Mouse (Mus musculus) heart, postnatal 14 days (tissue): ENCODE results near the gene Scrn1. TPM values are rescaled to one million over a fixed set of nuclear protein-coding genes. Genes with fewer than 3 reads are reported as not detected.
A peak's percentile ranks its signal among the peaks of the same experiment; 100 is the strongest.

Experiments
- DNase-seq, 2 experiments: peaks; one replicate each; pipeline ENCODE4 v3.0.0; 2021 to 2022
- intact Hi-C: fragments of 180-260 bp; cut with DNase I; formaldehyde crosslinking; loops from one replicate; pipeline ENCODE4 v1.15.1; 2025
- long read RNA-seq, 2 experiments: library from polyadenylated mRNA; stranded (forward); transcript quantifications; one replicate each; pipeline ENCODE4 v2.0.0; 2021
- total RNA-seq, 2 experiments: library from RNA; stranded (reverse); gene quantifications; 2 replicates each; pipeline ENCODE4 v1.2.3; 2021

Scrn1 gene
- total RNA-seq, result 10 to 100 TPM in 1 of 2 experiments, 1 to 10 TPM in 1; 9.7 to 12.8 TPM
- long read RNA-seq, experiment 1, full-length matches to known transcripts, result 10 of 14 reads
- long read RNA-seq, experiment 1, partial matches to known transcripts, result 0 of 14 reads
- long read RNA-seq, experiment 1, other reads (novel, unspliced or antisense), result 4 of 14 reads
- long read RNA-seq, experiment 2, full-length matches to known transcripts, result 8 of 13 reads
- long read RNA-seq, experiment 2, partial matches to known transcripts, result 0 of 13 reads
- long read RNA-seq, experiment 2, other reads (novel, unspliced or antisense), result 5 of 13 reads

DNA sequence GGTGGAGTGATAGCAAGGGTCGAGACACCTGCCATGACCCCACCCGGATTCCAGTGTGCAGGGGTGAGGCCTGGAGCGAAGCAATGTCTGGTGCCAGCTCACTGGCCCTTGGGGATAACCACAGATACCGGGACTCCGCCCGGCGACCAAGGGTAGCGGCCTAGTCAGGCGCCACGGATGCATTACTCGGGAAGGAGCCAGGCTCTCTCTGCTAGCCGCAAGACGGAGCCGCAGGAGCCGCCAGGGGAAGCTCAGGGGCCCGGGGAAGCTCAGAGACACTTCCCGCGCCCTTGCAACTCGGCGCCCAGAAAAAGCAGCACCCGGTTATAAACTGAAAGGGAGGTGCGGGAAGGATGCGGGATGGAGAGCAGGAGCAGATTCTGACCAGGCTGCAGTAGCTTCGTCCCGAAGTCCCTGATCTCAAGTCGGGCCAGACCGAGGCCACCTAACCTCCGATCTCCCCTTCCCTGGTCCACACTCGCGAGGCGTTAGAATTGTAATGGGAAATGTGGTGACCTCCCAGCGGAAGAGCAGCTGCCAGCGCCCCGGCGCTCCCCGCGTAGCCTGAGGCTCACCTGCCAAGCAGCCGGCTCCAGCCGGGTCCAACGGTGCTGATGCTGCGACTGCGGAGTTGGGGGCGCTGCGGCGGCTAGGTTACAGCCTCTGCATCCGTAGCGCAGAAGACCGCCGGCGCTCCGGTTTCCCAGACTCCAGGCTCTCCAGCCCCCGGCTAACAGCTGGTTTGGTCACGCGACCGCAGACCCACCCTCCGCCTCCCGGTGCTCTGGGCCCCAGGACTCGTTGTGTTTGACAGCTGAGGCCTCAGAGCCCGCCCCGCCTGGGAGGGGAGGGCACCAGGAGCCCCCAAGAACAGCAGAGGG lies at the start of gene Scrn1:
Gene Scrn1 (minus strand): TSS at position 825 of the 881 bp plus-strand sequence.
- intact Hi-C loops, result no loop called here
- peak; percentile 73 to 75 for DNase-seq

DNA sequence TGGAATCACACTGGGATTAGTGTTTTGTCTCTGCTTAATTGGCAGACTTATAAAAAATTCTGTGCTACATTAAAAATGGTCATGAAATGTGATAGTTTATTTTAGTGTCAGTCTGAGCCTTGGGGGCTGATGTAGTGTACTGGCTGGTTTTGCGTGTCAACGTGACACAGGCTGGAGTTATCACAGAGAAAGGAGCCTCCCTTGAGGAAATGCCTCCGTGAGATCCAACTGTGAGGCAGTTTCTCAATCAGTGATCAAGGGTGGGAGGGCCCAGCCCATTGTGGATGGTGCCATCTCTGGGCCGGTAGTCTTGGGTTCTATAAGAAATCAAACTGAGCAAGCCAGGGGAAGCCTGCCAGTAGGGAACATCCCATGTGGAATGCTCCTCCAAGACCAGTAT lies 40.0 kb upstream of the Scrn1 start:
- intact Hi-C loops, result no loop called here
- no peak for DNase-seq

DNA sequence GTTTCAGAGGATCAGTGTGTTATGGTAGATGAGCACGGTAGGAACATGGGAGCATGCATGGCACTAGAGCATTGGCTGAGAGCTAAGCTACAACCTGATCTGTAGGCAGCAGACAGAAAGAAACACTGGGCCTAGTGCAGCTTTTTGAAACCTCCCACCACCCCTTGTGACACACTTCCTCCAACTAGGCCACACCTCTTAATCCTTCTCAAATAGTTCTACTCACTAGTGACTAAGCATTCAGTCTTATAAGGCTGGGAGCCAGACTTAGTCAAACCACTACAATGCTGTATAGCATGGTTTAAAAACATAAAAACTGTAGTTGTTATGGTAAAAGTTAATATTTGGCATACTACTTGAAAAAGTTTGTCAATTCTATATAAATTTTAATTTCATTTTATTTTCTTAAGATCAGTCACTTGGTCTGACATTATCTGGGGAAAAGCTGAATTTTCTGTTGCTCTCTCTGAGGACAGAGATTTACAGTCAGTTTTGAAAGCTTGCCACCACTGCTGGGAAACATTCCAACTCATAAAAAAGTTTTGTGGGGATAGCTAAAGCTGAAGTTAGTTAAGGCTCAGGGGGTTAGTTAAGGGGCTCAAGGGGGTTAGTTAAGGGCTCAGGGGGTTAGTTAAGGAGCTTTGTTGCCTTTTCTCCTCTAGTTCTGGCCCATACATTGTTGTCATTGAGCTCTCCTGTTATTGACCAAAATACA lies 37.9 kb upstream of the Scrn1 start:
- peak; percentile 21 to 48 for DNase-seq
- intact Hi-C loops, result no loop called here

DNA sequence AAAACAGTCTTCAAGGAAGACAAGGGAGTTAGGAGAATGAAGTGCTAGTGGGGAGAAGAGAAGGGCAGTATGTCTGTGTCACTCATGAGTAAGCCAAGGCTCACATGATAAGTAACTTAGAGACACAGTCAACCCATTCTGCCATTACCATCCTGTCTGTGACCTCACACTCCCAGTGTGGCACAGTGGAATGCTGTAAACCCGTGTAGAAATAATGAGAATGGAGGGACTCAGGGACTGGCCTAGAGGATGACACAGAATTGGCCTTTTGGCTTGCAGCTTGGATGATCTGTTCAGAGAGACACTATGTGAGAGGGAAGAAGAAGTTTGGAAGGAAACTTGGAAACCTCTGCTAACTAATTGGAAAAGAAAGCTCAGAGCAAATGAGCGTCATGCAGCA lies 36.6 kb upstream of the Scrn1 start:
- intact Hi-C loops, result no loop called here
- no peak for DNase-seq

GRCm38 (mm10) chr6:54600681-54601347 lies 34.5 kb upstream of the Scrn1 start:
- DNase-seq, result no peak
- intact Hi-C loops, result no loop called here

DNA sequence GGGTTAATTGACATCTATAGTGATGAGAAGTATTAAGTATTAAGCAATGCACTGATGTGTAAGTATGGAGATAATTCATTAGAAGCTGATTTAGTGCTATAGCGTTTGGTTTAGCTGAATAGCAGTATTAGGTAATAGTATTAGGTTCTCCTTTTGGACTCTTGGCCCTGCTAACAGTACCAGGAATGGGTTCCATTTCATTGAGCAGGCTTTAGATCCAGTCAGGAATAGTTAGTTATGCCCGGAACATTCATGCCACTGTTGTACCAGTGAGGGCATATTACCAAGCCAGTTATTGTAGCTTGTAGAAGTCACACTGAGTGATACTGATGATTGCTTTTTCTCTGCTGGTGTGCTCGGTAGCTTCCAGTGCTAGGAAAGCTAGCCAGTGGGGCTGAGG lies 31.4 kb upstream of the Scrn1 start:
- intact Hi-C loops, result loop anchor here (5.0 to 10.0 kb wide), 2 partner anchors 220 to 397 kb away; partner anchors contain the start of genes Ggct and Znrf2
- DNase-seq, result no peak

DNA sequence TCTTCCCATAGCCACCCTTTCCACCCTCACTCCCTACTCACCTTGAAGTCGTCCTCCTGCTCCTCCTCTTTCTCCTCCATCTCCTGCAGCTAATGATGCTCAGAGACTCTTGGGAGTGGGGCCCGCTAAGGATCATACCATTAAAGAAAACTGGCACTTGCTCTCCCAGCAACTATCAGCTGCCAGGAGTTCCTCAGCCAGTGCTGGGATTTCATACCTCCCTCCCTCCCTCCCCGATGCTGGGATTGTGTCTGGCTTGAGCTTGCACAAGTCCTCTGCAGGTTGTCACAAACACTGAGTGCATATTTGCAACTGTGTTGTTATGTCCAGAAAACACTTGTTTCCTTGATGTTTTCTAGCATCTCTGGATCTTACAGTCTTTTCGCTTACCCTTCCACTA lies 30.9 kb upstream of the Scrn1 start, which contains the start of gene Fkbp14:
Gene Fkbp14 (minus strand): TSS at position 101 of the 400 bp plus-strand sequence.
- no peak for DNase-seq
- intact Hi-C loops, result loop anchor here (5.0 to 10.0 kb wide), 2 partner anchors 220 to 398 kb away; partner anchors contain the start of genes Ggct and Znrf2

DNA sequence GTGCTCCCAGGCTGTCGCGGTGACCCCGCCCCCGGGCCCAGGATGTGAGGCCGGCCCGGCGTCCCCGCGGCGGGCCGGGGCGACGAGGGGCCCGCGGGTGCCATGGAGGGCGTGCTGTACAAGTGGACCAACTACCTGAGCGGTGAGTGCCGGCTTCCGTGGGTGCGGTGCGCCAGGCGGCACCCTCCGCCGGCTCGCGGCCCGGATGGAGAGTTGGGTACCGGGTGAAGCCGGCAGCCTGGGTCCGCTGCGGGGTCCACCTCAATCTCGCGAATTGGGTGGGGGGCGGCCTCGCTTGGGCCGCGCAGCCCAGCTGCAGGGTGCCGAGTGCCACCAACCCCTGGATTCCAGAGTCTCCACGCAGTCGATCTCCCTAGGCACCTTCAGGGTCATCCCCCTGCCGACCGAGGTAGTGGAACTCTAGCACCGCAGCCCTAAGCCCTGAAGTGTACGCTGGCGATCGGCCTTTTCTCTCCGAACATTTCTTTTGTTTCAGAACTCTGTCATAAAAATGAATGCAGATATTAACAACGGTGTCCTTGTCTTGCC lies 29.1 kb upstream of the Scrn1 start:
- DNase-seq, result no peak
- intact Hi-C loops, result loop anchor here (2.0 to 10.0 kb wide), 3 partner anchors 89 to 399 kb away; partner anchors contain the start of genes Ggct and Znrf2

DNA sequence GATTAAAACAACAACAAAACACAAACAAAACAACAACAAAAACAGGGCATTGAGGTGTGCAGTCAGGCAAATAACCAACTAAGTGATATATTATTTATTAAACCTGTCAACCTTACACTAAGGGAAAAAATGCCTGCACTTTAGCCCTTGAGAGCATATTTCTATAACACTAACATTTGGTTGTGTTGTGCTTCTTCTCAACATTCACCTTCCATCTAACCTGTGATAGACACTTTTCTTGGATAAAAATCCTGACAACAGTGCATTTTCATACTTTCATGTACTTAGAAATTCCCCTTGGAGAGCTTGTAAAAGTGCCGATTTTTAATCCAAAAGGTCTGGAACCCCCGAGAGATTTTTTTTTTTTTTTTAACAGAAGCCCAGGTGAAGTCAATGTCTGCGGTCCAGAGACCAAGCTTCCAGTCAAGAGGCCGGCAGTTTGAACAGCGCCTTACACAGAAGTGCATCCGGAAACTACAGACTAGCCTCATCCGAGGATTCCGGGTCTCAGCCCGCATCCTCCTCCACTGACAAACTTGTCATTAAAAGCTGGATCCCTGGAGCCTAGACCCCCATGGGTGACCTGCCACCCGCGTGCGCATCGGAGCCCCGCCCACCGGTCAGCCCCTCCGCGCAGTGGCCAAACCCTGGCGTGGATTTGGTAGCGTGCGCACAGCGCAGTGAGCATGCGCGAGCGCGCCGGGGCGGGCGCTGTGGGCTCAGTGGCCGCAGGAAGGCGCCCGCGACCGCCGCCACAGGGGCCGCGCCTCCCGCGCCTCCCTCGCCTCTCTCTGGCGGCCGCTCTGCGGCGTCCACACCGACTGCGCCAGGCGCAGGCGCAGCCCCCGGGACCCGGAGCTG lies 28.4 kb upstream of the Scrn1 start, which contains the start of gene Plekha8:
Gene Plekha8 (plus strand): TSS at position 643 of the 861 bp plus-strand sequence.
- intact Hi-C loops, result loop anchor here (2.0 to 10.0 kb wide), 3 partner anchors 90 to 400 kb away; partner anchors contain the start of genes Ggct and Znrf2
- peak; percentile 97 for DNase-seq

GRCm38 (mm10) chr6:54593766-54594468 lies 27.6 kb upstream of the Scrn1 start:
- intact Hi-C loops, result loop anchor here (2.0 to 10.0 kb wide), 2 partner anchors 91 to 401 kb away; partner anchors contain the start of gene Ggct
- DNase-seq, result no peak

GRCm38 (mm10) chr6:54592938-54593535 lies 26.7 kb upstream of the Scrn1 start:
- peak; percentile 92 to 94 for DNase-seq
- intact Hi-C loops, result loop anchor here (10.0 kb wide), 1 partner anchor 402 kb away; the partner anchor contains the start of gene Ggct

GRCm38 (mm10) chr6:54591778-54592177 lies 25.5 kb upstream of the Scrn1 start:
- intact Hi-C loops, result loop anchor here (10.0 kb wide), 1 partner anchor 403 kb away; the partner anchor contains the start of gene Ggct
- peak in 1 of 2 experiments; percentile 6 for DNase-seq

GRCm38 (mm10) chr6:54590691-54591090 lies 24.4 kb upstream of the Scrn1 start:
- intact Hi-C loops, result loop anchor here (10.0 kb wide), 1 partner anchor 404 kb away; the partner anchor contains the start of gene Ggct
- DNase-seq, result no peak

DNA sequence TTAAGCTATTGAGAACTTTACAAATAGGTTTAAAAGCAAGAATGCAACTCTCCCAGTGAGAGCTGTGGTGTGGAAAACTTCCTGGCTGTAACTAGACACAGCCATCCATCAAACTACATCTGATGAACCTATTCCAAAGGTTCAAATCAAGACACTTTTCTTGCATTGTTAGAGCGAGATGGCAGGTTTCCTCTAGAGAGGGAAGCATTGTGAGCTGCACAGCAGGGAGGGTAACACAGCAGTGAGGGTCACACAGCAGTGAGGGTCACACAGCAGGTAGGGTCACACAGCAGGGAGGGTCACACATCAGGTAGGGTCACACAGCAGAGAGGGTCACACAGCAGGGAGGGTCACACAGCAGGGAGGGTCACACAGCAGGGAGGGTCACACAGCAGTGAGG lies 21.9 kb upstream of the Scrn1 start:
- intact Hi-C loops, result loop anchor here (10.0 kb wide), 1 partner anchor 577 kb away; no protein-coding TSS in a partner anchor

DNA sequence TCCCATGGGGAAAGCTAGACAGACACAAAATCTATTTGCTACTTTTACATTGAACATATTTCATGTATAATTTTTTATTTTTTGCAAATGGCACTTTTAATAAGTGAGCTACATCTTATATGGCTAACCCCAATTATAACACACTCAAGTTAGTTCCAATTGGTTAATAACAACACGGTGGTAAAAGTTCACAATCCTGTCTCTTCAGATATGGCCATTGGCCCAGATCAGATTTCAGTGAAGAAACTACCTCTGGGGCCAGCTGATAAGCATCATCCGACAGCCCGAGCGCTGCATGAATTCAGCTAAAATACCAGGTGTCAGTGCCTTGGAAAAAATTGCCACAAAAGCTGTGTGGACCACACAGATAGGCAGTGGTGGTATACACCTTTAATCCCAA lies 21.4 kb upstream of the Scrn1 start:
- DNase-seq, result no peak
- intact Hi-C loops, result loop anchor here (2.0 to 10.0 kb wide), 2 partner anchors 41 to 577 kb away; no protein-coding TSS in a partner anchor

More for the DNA sequence above, 21.9 kb upstream of the Scrn1 start:
- no peak for DNase-seq

- intact Hi-C loops, result loop anchor here (2.0 to 10.0 kb wide), 2 partner anchors 42 to 578 kb away; no protein-coding TSS in a partner anchor
- DNase-seq, result no peak
Observed at GRCm38 (mm10) chr6:54586911-54587310, 20.6 kb upstream of the Scrn1 start.

- intact Hi-C loops, result loop anchor here (2.0 to 10.0 kb wide), 2 partner anchors 43 to 579 kb away; no protein-coding TSS in a partner anchor
- peak; percentile 42 to 70 for DNase-seq
Observed at GRCm38 (mm10) chr6:54586175-54586574, 19.9 kb upstream of the Scrn1 start.
